Mouse (Mus musculus) granulocyte monocyte progenitor cell, adult 5-6 weeks (primary cell): Measurements from ENCODE around the gene Papola. TPM values are rescaled to one million over a fixed set of nuclear protein-coding genes. Genes with fewer than 3 reads are reported as not detected.

ENCODE experiments used
- ATAC-seq: replicated peaks from 2 replicates; pipeline ENCODE4 v1.8.0; 2016; ENCODE audit warnings: mild to moderate bottlenecking, moderate TSS enrichment, inconsistent platforms; ENCODE audit not compliant: poor library complexity, severe bottlenecking
- total RNA-seq, 2 experiments: library from RNA; stranded (forward) in 1 of 2; stranded (reverse) in 1 of 2; fragments of 200-712, 200-1000 nt in 1 of 2; fragments of >200 nt in 1 of 2; fragmentation: Nextera tagmentation in 1 of 2; gene quantifications; 2 replicates each; pipeline ENCODE4 v1.2.3; 2014 to 2017

Gene Papola
- total RNA-seq (2014; fragmentation: Nextera tagmentation): 143 and 209 TPM in 2 replicates
- 111 and 138 TPM in 2 replicates for total RNA-seq (2017)

DNA sequence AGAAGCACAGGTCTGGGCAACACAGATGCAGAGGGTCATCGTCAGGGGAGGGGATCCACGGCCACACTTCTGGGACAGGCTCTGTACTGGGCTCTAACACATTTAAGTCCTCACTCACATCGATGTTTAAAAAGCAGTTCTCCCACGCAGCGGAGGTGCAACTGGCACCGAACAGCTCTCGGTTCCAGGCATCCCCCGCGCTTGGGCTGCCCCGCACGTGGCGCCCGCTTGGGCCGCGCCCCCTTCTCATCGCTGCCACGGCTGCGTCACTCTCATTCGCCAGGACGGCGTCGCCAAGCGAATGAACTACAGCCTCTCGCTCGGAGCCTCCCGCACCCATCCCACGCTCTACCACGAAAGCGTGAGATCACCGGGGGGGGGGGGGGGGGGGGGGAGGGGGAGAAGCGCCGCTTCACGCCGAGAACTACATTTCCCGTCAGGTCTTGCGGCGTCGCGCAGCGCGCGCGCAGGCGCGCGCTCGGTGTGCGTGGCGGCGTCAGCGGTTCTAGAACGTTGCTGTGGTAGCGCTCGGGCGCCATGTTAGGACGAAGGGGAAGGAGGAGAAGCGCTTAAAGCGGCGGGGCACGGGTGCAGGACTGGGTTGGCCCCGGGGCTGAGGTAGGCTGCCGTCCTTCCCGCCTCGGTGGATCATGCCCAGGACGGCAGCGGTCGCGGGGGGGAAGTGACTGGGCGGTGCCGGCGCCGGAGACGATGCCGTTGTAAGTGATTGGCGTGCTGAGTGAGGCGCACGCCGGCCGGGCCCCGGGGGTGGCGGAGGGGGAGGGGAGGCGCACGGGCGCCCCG is at the start of gene Papola:
Papola (plus strand) TSS at position 499 of the 804 bp plus-strand sequence.
- ATAC-seq: peak; percentile 85

DNA sequence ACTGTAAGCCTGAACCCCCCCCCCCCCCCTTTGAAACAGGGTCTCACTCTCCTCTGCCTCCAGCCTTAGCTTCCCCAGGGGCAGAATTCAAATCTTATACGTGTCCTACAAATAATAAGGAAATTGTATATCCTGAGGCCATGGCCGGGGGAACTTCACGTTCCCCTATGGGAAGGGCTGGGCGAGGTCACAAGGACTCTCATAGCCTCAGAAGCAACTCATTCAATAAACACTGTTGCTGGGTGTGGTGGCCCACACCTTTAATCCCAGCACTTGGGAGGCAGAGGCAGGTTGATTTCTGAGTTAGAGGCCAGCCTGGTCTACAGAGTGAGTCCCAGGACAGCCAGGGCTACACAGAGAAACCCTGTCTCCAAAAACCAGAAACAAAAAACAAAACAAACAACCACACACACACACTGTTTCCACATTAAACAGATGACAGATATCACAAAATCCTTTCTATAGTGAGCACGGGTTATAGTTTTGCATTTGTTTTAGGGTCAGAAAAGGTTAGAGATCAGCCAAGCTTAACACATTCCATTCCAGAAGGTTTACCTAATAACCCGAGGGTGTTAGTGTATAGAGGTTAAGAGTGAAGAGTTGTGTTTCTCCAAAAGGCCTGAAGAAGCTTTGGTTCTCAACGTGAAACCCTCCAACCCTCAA is 49.1 kb upstream of the Papola start:
- ATAC-seq: no peak

DNA sequence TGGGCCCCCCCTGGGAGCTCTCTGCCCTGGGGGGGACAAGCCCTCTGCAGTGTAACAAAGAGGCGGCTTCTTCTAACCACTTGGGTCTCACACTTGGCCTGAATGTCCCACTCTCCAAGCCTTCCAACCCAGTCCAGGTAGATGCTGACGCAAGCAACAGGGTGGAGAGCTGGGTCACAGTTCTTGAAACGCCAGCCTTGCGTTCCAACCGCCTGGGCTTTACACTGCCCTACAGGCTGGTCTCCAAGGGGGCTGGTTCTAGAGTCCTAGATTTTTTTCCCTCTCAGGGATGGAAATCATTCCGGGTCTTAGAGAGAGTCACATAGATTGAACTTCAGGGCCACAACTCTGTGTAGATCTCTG is 48.6 kb upstream of the Papola start:
- ATAC-seq: no peak

DNA sequence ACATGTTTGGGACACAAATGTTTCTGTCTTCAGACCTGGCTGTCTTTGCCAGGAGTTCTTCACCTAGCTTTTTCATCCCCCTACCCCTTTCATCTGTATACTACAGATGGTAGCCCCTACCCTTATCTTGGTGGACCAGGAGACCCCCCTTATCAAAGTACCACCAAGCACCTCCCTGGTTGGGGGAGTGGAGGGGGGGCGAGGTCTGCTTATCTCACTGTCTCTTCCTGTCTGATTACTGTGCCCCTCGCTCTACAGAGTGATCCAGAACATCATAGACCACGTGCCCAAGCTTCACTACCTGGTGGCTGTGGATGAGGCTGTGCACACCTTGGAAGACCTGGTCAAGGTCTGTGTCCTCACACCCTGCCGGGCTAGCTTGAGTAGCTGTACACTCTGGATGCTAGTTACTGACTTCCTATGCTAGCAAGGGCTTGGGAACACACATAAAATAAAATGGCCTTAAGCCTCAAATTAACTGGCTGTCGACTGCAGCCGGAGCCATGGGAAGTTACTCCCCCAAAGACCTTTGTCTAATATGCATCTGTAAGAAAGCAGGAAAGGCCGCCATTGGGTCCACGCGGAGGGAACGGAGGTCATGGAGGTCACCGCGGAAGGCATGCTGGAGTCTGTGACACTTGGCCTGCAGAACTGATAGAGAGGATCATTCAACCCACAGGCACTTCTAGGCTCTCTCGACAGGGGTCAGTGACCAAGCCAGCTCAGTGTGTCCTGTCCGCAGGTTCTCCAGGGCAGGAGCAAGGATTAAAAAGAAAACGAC is 46.0 kb upstream of the Papola start:
- no peak for ATAC-seq

DNA sequence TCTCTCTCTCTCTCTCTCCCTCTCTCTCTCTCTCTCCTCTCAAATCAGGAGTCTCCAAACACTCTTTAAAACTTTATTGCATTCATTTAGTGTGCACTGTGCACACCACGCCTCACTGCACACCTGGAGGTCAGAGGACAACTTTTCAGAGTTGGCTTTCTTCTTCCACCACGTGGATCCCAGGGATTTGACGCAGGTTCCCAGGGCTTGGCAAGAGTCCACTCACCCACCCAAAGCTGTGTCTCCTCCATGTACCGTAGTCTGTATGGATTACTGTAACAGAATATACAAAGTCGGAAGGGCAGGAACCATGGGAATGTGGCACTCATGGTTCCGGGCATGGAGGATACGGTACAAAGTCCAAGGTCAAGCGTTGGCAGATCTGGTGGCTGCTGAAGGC is 44.8 kb upstream of the Papola start:
- ATAC-seq: no peak

DNA sequence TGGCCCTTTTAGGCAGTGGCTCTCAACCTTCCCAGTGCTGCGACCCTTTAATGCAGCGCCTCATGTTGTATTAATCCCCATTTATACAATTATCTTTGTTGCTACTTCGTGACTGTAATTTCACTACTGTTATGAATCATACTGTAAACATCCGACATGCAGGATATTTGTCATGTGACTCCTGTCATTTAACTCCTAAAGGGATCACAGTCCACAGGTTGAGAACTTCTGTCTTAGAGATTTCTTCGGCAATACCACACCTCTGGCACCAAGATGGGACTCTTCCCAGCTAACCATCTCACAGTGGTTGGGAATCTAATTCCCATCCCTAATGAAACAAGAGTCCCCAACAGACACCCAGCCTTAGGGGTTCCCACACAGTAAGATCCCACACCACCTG is 36.4 kb upstream of the Papola start:
- ATAC-seq: no peak

DNA sequence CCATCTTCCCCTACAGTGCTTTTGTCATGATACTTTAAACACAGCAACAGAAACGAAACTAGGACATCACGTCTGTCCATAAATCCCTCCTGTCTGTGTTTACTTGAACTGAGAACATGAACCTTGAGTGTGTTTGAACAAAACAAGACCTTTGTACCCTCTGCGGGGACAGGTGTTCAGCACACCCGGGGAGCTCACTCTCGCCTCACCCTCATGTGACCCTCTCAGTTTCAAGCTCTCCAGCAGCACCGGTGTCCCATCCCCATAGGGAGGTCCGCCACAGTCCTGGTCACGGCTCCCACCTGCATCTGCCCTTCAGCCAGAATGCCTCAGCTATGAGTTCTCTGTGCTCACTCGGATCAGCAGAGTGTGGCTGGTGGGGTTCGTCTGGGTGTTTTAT is 30.7 kb upstream of the Papola start:
- ATAC-seq: no peak

DNA sequence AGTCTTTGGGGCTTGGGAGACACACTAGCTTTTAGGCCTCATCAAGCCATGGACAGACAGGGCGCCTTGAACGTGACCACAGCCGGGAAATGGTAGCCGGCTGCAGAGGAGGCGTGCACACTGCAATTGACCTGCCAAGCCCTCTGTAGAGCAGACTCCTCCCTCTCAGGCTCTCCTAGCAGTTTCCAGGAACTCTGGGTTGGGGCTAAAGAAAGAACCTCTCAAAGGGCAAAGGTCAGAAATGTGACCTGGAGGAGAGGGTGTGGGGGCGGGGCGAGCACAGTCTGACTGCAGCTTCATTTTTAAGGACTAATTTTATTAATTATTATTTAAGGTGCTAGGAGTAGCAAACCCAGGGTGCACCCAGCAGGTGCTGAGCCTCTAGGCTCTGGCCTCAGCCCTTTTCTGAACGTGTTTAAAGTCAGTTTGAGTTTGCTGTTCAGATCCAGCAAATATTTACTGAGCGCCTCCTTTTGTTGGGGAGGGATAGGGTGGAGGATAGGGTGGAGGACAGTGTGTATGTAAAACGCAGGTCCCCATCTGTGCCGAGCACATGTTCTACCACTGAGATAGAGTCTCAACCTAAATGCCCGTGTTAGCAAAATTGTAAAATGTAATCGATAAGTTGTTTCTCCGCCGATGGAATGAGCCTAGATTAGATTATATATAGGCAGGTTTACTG is 26.5 kb upstream of the Papola start:
- ATAC-seq: no peak

DNA sequence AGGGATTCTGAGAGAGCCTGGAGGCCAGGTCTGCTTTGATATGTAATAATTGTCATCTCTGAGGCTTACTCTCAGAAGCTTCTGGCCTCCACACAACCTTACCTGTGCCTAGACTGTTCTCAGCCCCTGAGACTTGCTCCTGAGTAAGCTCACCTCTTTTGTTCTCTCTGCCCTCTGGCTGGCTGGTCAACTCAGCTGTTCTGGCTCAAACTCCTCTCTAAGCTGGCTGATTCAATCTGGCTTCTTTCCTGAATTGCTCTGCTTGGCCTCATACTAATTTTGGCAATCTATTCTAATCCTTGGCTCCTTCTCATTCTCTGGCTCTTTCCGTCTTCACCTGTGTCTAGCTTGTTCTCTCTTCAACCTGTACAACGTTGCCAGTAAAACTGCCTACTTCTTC is 25.6 kb upstream of the Papola start:
- no peak for ATAC-seq

DNA sequence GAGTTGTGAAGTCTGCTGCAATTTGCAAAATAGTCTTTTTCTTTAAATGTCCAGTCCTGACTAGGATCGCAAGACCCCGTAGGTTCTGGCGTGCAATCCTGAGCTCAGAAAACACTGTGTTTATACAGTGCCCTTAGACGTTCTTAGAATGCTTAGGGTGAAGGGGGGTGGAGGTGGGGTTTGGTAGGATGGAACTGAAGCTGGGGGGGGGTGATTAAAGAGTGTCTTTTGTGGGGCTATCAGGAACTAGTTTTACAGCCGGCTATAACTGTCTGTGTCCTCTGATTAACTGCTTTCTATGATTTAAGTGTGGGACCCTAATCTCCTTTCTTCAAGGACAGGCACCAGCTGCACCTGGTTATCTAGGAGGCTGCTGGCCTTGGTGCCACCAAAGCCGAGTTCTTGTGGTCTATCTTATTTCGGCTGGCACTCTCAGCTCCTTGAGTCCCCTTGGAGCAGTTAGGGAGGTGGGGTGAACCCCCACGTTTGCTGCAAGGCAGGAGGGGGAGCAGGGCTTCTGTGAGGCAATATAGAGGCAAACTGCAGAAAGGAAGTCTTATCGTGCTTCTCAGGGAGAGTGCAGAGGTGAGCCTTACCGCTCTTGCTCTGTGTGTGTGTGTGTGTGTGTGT is 24.5 kb upstream of the Papola start:
- peak; percentile 42 for ATAC-seq

DNA sequence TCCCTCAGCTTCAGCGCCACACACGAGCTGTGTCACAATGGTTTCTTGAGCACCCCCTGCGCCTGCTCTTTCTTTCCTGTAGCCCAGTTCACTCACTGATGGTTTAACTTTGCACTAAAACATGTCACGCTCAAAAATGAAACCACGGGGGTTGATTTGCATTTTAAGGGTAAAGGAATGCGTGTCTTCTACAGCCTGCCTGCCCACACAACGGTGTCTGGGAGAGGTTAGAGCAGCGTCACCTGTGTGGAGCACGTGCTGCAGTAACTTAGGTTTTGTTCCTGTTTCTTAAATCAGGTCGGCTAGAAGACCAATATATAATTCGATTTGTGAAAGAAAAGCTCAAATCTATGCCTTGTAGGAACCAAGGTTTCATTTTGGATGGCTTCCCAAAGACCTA is 23.3 kb upstream of the Papola start:
- peak; percentile 27 for ATAC-seq

DNA sequence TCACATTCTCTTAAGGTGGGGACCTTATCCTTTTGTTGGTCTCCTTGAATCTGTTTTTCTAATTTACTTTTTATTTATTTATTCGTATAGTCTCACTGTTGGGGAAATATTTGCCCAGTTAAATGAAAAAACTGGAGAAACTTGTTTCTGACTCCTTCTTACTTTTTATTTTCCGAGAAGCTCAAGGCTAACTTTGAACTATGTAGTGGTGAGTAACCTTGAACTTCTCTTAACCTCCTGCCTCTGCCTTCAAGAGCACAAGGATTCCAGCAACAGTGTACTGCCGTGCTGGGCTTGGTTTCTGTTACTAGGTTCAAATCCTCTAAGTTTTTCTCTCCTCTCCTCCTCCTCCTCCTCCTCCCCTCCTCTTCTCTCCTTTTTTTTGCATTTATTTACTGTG is 22.9 kb upstream of the Papola start:
- no peak for ATAC-seq

DNA sequence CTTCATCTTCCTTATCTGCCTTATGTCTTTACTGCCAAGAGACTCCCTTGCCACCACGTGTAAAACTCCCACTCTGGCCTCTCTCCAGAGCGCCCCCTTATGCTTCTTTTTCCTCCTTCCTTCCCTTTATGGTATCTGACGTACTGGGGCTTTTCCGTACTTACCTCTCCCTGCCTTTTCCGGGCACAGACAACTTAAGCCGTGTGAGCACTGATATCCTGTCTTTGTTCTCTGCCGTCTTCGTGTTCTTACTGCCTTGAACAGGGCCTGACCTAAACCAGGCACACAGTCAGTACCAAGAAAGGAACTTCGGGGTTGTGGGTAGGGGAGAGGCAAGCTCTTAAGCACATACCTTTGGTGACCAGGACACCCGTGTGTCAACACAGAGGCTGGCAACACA is 14.8 kb upstream of the Papola start:
- no peak for ATAC-seq

DNA sequence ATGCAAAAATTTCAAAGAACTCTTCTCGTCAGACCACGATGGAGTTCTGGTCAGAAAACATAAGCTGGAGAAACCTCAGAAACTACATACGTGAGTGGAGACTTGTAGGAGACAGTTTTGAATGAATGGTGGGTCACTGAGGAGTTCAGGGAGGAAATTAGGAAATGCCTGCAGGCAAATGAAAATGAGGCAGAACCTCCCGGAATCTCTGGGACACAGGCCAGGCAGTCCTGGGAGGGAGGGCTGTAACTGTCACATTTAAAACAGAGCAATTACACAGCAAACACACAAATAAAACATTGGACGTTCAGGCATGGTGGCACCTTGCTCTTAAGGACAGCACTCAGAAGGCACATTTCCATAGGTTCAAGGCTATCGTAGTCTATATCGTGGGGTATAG is 9.6 kb upstream of the Papola start:
- no peak for ATAC-seq

DNA sequence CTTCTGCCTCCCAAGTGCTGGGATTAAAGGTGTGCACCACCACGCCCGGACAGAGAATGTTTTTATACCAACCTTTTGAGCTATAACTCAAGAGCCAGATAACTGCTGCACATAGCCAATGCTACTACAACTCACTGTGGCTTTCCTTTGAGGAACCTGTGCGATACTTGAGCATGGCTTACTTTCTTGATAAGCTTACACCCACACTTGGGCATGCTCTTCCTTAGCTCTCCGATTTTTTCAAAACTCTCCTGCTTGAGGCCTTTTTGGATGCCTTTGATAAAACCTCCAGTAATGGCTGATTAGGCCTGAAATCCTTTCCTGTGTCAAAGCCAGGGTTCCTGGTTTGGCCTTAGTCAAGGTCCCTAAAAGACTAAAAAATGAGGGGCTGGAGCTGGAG is 6.8 kb upstream of the Papola start:
- ATAC-seq: no peak

DNA sequence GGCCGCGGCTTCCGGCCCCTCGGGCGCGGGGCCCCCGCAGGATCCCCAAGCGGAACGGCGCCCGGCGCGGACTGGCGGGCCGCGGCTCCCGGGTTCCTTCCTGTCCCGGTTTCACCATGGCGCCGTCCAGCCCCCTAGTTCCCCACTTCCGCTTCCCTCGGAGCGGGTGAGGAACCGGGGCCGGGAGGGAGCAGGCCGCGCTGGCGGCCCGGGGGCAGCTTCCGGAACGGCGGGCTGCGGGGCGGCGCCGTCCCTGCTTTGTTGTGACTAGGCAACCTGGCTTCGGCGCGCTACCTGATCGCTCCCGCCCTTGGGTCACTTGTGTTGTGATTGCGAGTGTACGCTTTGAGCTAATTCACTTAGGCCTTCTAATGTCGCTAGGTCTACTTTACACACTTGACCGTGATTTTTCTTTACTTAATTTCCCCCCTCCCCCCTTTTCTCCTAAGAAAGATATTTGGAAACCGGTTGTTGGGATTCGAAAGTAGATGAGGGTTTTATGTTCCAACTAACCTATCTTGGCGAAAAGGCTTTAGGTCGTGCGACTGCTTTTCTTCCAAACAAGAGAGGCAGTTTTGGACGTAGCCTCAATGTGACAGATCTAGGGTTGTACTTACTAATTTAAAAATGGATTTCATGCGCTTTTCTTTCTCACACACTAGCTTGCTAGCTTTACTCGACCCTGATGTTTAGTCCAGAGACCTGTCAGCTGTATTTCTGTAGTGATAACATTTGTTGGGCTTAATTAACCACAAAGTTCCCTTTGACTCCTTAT is 693 bp downstream of the Papola start:
- peak; percentile 79 for ATAC-seq

DNA sequence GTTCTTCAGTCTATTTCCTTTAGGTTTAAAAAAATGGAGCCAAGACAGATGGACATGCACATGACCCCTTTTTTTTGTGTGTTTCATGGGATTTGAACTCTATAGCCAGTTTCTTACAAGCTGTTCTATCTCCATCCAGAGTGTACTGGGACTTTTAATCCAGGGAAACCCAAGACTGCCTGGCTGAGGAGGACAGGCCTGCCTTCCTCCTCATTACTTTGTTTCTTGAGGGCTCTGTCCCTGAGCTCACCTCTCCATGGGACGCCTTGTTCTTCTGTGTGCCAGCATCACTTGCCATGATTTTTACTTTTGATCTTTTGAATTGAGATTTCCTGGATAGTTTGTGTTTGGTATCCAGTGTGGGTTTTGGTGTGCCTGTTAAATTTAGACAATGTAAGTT is 1.6 kb downstream of the Papola start:
- no peak for ATAC-seq

DNA sequence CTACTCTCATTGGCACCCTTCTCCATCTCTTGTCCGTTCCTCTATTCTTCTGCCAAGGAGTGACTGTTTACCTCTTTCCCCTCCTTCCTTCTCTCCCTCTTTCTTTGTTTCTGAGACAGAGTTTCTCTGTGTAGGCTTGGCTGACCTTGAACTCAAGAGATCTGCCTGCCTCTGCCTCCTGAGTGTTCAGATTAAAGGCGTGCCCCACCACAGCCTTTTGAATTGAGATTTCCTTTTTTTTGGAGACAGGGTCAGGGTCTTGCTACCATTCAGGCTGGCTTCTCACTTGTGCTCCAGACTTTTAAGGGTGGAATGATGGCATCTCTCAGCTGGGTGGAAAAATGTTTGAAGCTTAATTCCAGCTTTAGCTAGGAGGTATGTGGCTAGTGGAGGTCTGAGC is 3.1 kb downstream of the Papola start:
- ATAC-seq: no peak

DNA sequence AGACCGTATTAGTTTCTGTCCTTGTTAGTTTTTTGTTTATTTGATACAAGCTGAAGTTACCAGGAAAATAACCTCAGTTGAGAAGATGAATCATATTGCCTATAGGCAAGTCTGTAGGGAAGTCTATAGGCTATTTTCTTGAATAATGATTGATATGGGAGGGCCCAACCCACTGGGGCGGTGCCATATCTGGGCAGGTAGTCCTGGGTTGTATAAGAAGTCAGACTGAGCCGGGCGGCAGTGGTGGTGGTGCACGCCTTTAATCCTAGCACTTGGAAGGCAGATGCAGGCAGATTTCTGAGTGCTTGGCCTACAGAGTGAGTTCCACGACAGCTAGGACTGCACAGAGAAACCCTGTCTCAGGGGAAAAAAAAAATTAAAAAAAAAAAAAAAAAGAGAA is 5.4 kb downstream of the Papola start:
- ATAC-seq: no peak

DNA sequence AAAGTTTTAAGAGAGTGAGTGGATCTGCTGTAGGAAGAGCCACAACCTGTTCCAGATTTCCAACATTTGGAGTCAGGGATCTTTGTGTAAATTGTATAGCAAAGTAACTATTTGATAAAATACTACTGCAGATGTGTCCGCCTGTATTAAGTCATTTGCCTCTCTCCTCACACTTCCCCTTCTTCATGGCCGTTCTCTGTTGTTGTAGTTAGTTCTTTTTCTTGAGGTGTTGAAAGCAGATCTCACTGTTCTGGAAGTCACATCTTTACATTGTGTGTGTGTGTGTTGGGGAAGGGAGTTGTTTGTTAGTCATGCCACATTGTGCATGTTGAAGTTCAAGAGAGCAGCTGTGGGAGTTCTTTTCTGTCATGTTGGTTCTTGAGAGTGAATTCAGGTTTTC is 10.4 kb downstream of the Papola start:
- ATAC-seq: peak; percentile 63
